Mouse (Mus musculus) hindbrain, embryonic 15.5 days (tissue): Measurements from ENCODE around the gene Pex11b. TPM values are rescaled to one million over a fixed set of nuclear protein-coding genes. Genes with fewer than 3 reads are reported as not detected.
"Not testable (repeated sequence)": the region's sequence is repeated elsewhere in the genome, so short reads cannot be mapped to it uniquely, and the experiment has no call there.

ENCODE experiments used
- ATAC-seq: fragments of 200-750 bp; cut with Nextera tagmentation; 2 replicates; pipeline ENCODE4 v1.8.0; 2017; ENCODE audit warnings: low read depth, moderate number of reproducible peaks, moderate TSS enrichment; ENCODE audit not compliant: low FRiP score
- H3K27ac ChIP-seq: fragments of 300-500 bp; sonication (generic); replicated peaks from 2 replicates; pipeline ENCODE4 v1.5.1; 2015; ENCODE audit warnings: mild to moderate bottlenecking, inconsistent platforms
- H3K27me3 ChIP-seq: fragments of 300-500 bp; sonication (generic); 2 replicates; pipeline ENCODE4 v1.6.1; 2015; ENCODE audit warnings: control low read depth, inconsistent platforms
- H3K36me3 ChIP-seq: fragments of 300-500 bp; sonication (generic); 2 replicates; pipeline ENCODE4 v1.6.1; 2015; ENCODE audit warnings: control low read depth, inconsistent platforms
- H3K4me1 ChIP-seq: fragments of 300-500 bp; sonication (generic); replicated peaks from 2 replicates; pipeline ENCODE4 v1.6.1; 2015; ENCODE audit warnings: control low read depth, inconsistent platforms
- H3K4me2 ChIP-seq: fragments of 300-500 bp; sonication (generic); 2 replicates; pipeline ENCODE4 v1.6.1; 2015; ENCODE audit warnings: moderate library complexity, mild to moderate bottlenecking, inconsistent platforms
- H3K4me3 ChIP-seq: fragments of 300-500 bp; sonication (generic); 2 replicates; pipeline ENCODE4 v1.5.1; 2015; ENCODE audit warnings: mild to moderate bottlenecking, inconsistent platforms
- H3K9ac ChIP-seq: fragments of 300-500 bp; sonication (generic); 2 replicates; pipeline ENCODE4 v1.6.1; 2015; ENCODE audit warnings: inconsistent platforms
- H3K9me3 ChIP-seq: fragments of 300-500 bp; sonication (generic); 2 replicates; pipeline ENCODE4 v1.6.1; 2016; ENCODE audit warnings: control low read depth, inconsistent platforms
- WGBS: fragments of 180-500 bp; shearing (Covaris S2); methylation state at CpG from one replicate; pipeline ENCODE4 v1.1.7; 2015; 5-methylcytosine and 5-hydroxymethylcytosine counted together
- polyA plus RNA-seq: library from polyadenylated mRNA; unstranded; fragments of >200 nt; fragmentation: Nextera tagmentation; extraction: Ambion mirVana; gene quantifications from 2 replicates; pipeline ENCODE4 v1.2.1, GENCODE M21; 2015

Pex11b gene
- polyA plus RNA-seq, 1 experiment from 2014 or later, result 54.7 TPM

DNA sequence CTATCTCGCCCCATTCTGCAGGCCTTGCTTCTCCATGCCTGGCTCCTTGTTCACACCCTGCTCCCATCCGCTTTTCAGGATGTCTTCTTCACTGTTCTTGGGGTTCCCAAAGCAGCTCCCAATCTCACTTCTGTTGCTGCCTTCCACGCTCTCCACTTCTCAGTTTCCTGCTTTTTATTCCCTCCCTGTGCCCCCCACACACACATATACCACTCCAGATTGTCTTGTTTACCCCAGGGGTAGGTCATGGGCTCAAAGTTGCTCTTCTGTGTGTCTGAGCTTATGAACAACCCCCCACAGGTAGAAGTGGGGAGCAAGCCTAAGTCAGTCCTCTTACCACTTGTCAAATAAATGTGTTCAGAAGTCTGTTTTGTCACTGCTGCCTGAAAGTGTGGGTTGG lies 35.8 kb upstream of the Pex11b start:
- Histone ChIP-seq H3K36me3 (no peaks in the 10 kb centered on the region), H3K9ac (0 out of 2 replicates have a peak overlapping the region, but pooled peaks have one; percentile 6), H3K27me3 (no peaks in the 10 kb centered on the region), H3K4me3 (peak overlapping the region; percentile 52; the same call in 1 of the 2 replicates), H3K9me3 (no peaks in the 10 kb centered on the region), H3K27ac (no peak overlapping the region), H3K4me2 (peak overlapping the region; percentile 99), H3K4me1 (peaks cover 85% of the 10 kb centered on the region)
- 73% methylated on average over 3 of the region's 3 CpGs for WGBS
- no peak for ATAC-seq

DNA sequence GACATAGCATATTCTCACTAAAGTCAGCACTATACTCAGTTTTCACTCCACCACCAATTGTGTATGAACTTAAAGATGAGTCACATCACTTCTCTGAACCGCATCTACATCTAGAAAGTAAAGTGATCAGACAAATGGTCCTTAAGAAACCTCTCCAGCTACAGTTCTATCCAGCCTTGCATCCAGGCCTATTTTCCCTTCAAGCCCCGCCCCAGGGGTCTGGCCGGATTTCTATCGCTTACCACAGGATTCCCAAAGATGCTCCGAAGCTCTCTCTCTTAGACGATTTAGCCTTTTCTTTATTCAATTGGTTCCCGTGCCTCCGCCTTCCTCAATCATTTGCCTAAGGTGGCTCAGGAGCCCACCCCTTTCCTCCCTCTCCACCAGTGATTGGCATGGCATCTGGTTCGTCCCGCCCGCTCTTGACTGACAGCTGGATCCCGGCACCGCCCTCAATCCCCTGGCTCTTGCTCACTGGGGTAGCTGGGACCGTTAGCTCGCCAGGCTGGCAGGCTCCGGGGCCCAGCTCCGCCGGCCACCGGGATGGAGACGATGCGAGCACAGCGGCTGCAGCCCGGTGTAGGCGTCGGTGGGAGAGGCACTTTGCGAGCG lies 34.4 kb upstream of the Pex11b start, which contains the start of gene Lix1l:
Lix1l (plus strand) TSS at position 511 of the 612 bp plus-strand sequence.
- peak within 1 kb of the TSS; percentile 89 for H3K9ac ChIP-seq
- peak within 1 kb of the TSS; percentile 86 for H3K4me3 ChIP-seq
- H3K9me3 ChIP-seq, result no peaks in the 10 kb centered on the region
- H3K27ac ChIP-seq, result peak within 1 kb of the TSS; percentile 97
- peak; percentile 94 for ATAC-seq
- peak within 1 kb of the TSS; percentile 70 for H3K4me2 ChIP-seq
- H3K27me3 ChIP-seq, result no peaks in the 10 kb centered on the region
- no peaks in the 10 kb centered on the region for H3K36me3 ChIP-seq
- H3K4me1 ChIP-seq, result peaks cover 90% of the 10 kb centered on the region
- WGBS, result under 1% methylated on average over 26 of the region's 27 CpGs

DNA sequence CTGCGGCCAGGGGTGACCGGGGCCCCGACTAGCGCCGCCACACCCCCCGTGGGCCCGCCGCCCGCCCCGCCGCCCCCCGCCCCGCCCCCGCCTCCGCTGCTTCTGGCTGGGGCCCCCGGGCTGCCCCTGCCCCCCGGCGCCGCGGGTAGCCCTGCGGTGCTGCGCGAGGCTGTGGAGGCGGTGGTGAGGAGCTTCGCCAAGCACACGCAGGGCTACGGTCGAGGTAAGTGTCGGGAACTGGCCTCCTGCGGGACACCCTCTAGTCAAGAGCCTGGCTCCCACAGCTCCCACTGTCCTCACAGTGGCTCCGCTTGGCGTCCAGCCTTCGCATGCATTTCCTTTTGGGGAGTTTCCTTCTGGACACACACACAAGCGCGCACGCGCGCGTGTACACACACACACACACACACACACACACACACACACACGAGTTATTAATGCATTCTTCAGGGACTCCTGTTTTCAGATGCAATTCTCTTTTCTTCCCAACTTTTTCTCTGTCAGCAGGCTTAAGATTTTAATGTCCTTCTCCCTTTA lies 33.9 kb upstream of the Pex11b start:
- peaks cover 84% of the 10 kb centered on the region for H3K4me1 ChIP-seq
- peak; percentile 60 for ATAC-seq
- peak overlapping the region; percentile 70 for H3K4me2 ChIP-seq
- peak overlapping the region; percentile 89 for H3K9ac ChIP-seq
- peak overlapping the region; percentile 86 for H3K4me3 ChIP-seq
- no peaks in the 10 kb centered on the region for H3K9me3 ChIP-seq
- H3K27me3 ChIP-seq, result no peaks in the 10 kb centered on the region
- H3K36me3 ChIP-seq, result no peaks in the 10 kb centered on the region
- peak overlapping the region; percentile 97 for H3K27ac ChIP-seq
- WGBS, result under 1% methylated on average over 35 of the region's 40 CpGs

DNA sequence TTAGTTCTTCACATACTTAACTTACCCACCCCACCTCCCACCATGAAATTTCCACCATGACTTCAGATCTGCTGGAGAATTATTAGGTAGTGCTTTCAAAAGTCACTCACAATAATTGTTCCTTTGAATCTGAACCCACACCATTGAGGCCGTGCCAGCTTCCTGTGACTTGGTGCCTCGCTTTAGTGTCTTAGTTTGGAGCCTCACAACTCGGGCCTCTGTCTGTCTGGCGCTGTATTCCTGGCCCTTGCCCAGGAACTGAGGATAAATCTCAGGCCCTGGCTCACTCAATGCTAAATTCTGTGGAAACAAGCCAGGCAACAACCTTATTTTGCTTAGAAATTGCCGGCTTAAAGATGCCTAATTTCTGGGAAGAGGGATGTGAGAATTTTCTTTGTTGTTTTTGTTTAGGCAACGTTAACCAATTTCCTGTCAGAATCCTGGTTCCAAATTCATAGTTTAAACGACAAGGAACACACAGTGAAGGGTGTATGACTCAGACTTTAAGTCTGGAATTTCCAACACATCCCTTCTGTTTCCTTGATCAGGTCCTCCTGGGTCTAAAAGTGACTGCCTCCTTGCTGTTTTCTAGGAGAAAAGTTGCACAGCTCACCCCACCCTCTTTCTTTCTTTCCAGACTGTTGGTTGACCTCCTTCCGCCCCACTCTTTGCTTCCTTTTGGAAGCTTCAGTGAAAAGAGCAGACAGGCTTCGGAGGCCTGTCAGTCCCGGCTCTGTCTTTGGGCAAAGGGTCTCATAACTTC lies 33.1 kb upstream of the Pex11b start:
- no peaks in the 10 kb centered on the region for H3K36me3 ChIP-seq
- H3K27ac ChIP-seq, result peak overlapping the region; percentile 97
- WGBS, result 8% methylated on average over 10 of the region's 10 CpGs
- peak overlapping the region; percentile 89 for H3K9ac ChIP-seq
- H3K4me2 ChIP-seq, result peak overlapping the region; percentile 70
- H3K9me3 ChIP-seq, result no peaks in the 10 kb centered on the region
- H3K27me3 ChIP-seq, result no peaks in the 10 kb centered on the region
- H3K4me3 ChIP-seq, result peak overlapping the region; percentile 86
- H3K4me1 ChIP-seq, result peaks cover 77% of the 10 kb centered on the region
- ATAC-seq, result no peak

DNA sequence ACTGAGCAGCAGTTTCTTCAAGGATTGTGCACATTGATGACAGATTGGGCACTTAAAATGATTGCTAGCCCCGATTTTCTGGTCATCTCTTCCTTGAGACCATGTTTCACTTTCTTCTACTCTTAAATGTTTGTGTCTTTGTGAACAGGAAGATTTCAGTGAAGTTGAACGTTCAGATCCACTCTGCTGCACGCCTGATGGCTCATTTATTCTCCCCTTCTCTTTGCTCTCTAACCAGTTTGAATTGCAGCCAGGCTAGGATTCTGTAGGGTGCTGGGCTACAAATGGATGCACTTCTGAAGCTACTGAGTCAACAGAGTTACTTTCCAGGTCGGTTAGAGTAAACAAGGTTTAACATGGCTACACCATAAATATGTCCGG lies 32.5 kb upstream of the Pex11b start:
- H3K36me3 ChIP-seq, result no peaks in the 10 kb centered on the region
- no peaks in the 10 kb centered on the region for H3K9me3 ChIP-seq
- WGBS, result 16% methylated on average over 5 of the region's 5 CpGs

DNA sequence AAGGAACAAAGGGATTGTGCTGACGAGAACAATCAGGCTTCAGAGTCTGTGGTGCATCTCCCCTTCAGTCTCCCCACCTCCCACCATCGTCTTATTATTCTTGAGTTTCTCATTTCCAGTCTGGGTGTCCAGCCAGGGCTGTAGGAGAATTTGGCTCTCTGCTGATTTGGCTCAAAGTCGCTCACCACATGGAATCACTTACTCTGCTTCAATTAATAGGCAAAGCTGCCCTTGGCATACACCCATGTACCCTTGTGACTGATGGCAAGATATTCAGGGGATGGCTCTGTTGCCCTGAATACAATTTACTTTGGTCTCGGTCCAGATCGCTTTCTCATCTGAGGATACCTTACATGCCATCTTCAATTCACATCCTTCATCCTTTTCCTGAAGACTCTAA lies 31.9 kb upstream of the Pex11b start:
- no peaks in the 10 kb centered on the region for H3K36me3 ChIP-seq
- peak overlapping the region; percentile 70 for H3K4me2 ChIP-seq
- no peak for ATAC-seq
- H3K9me3 ChIP-seq, result no peaks in the 10 kb centered on the region
- H3K4me3 ChIP-seq, result peak overlapping the region; percentile 86
- no peaks in the 10 kb centered on the region for H3K27me3 ChIP-seq
- H3K27ac ChIP-seq, result peak overlapping the region; percentile 97
- H3K9ac ChIP-seq, result peak overlapping the region; percentile 89
- H3K4me1 ChIP-seq, result peaks cover 69% of the 10 kb centered on the region
- WGBS, result 25% methylated on average over 5 of the region's 5 CpGs

More for the DNA sequence above, 32.5 kb upstream of the Pex11b start:
- Histone ChIP-seq H3K4me1 (peaks cover 75% of the 10 kb centered on the region), H3K4me2 (peak overlapping the region; percentile 70), H3K9ac (peak overlapping the region; percentile 89), H3K27ac (peak overlapping the region; percentile 97), H3K4me3 (peak overlapping the region; percentile 86), H3K27me3 (no peaks in the 10 kb centered on the region)
- ATAC-seq, result no peak

DNA sequence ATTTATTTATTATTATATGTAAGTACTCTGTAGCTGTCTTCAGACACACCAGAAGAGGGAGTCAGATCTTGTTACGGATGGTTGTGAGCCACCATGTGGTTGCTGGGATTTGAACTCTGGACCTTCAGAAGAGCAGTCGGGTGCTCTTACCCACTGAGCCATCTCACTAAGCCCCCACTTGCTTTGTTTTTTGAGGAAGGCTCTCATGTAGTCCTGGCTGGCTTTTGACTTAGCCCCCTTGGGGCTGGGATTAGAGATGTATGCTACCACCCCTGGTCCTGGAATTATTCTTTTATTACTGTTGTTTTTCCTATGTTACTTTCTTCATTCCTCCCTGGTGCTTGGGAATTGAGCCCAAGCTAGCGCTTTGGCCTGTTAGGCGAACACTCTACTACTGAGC lies 29.2 kb upstream of the Pex11b start:
- H3K9me3 ChIP-seq, H3K27ac ChIP-seq, H3K36me3 ChIP-seq, H3K4me2 ChIP-seq, H3K4me3 ChIP-seq, H3K27me3 ChIP-seq, H3K9ac ChIP-seq, ATAC-seq: not testable (repeated sequence)
- 85% methylated on average over 4 of the region's 4 CpGs for WGBS
- H3K4me1 ChIP-seq, result peaks cover 45% of the 10 kb centered on the region

DNA sequence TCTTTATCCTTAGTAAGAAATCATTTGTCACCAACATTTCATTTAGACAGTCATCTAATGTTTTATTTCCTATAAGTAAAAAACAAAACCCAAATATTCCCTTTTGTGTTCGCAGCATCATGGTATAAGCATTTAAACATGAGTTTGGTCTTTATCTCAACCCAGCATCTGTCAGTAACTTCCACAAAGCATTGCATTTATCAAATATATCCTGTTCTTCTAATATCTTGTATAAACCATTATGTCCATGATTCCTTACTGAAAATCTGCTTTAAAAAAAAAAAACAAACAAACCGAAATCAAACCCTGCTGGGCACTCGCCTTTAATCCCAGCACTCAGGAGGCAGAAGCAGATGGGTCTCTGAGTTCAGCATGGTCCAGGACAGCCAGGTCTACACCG lies 28.6 kb upstream of the Pex11b start:
- ATAC-seq, result no peak
- Histone ChIP-seq H3K9me3 (no peaks in the 10 kb centered on the region), H3K4me1 (peaks cover 44% of the 10 kb centered on the region), H3K4me2 (no peak overlapping the region), H3K27me3 (no peaks in the 10 kb centered on the region), H3K9ac (no peak overlapping the region), H3K27ac (no peak overlapping the region), H3K36me3 (no peaks in the 10 kb centered on the region), H3K4me3 (no peak overlapping the region)
- 88% methylated on average over 4 of the region's 4 CpGs for WGBS

DNA sequence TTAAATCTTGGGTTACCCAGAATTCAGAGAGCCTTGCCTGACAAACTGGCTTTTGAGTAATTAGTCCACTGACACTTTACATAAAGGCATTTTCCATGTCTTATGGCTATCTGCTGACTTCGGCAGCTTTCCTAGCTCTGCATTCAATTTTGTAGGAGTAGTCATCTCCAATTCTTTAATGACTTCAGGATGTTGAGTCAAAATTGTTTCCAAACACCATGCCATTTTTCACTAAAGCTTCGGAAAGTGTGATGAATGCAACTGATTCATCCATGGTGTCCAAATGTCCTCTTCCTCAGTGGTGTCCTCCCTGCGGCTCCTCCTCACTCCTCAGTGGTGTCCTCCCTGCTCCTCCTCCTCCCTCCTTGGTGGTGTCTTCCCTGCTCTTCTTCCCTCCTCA lies 17.2 kb upstream of the Pex11b start:
- H3K9ac ChIP-seq, result no peak overlapping the region
- no peak for ATAC-seq

DNA sequence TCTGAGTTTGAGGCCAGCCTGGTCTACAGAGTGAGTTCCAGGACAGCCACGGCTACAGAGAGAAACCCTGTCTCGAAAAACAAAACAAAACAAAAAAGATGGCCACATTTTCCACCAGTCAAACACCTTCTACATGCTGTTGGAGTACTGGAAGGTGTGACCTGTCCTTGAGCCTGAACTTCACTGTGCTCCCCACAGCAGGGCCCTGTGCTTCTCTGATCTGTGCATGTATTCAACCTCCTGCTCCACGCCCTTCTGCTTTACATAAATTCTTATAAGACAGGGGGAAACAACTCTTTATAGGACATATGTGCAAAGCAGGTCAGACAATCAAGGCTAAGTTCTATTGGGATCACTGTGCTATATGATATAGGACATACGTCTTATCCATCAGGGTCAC lies 12.0 kb upstream of the Pex11b start:
- Histone ChIP-seq H3K4me3 (no peak overlapping the region), H3K27ac (no peak overlapping the region), H3K9ac (no peak overlapping the region), H3K36me3 (peaks cover 67% of the 10 kb centered on the region), H3K4me2 (no peak overlapping the region), H3K4me1 (no peaks in the 10 kb centered on the region), H3K27me3 (no peaks in the 10 kb centered on the region), H3K9me3 (no peaks in the 10 kb centered on the region)
- 97% methylated on average over 4 of the region's 4 CpGs for WGBS
- ATAC-seq, result no peak

More for the DNA sequence above, 17.2 kb upstream of the Pex11b start:
- Histone ChIP-seq H3K36me3 (peaks cover 66% of the 10 kb centered on the region), H3K4me2 (no peak overlapping the region), H3K27me3 (no peaks in the 10 kb centered on the region), H3K4me1 (no peaks in the 10 kb centered on the region), H3K9me3 (no peaks in the 10 kb centered on the region), H3K27ac (no peak overlapping the region), H3K4me3 (no peak overlapping the region)
- 95% methylated on average over 3 of the region's 3 CpGs for WGBS

DNA sequence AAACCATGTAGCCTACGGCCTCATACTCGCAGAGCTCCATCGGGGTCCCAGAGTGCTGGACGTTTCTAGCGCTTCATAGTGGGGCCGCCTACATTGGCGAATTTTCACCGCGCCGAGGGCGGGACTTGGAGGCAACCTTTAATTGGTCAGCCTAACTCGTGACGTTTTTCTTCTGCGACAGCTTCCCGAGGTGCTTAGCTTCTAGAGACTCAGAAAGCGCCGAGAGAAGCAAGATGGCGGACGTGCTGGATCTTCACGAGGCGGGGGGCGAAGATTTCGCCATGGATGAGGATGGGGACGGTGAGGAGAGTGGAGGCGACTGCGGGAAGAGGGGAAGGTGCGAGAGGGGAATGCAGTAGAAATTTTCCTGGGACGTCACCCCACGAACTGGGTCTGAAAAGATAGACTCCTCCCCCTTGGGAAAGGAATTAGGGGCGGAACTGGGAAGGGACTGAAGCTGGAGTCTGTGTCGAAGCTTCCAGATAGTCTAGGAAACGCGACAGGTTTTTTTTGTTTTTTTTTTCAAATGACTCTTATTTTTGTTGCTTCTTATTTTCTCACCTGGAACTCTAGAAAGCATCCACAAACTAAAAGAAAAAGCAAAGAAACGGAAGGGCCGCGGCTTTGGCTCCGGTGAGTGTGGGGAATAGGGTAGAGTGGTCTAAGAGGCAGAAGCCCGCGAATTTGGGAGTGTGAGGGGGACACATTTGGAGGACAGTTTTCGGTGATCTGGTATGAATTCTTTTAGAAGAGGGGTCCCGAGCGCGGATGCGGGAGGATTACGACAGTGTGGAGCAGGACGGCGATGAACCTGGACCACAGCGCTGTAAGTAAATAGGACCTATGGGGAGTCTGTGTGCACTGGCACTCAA lies 5.2 kb upstream of the Pex11b start, which contains the start of gene Rbm8a:
Rbm8a (plus strand) TSS at position 205 of the 872 bp plus-strand sequence.
- WGBS, result under 1% methylated on average over 48 of the region's 48 CpGs

More for the DNA sequence above, 5.2 kb upstream of the Pex11b start, which contains the start of gene Rbm8a:
- Histone ChIP-seq H3K36me3 (peaks cover 34% of the 10 kb centered on the region), H3K9ac (peak within 1 kb of the TSS; percentile 82), H3K4me2 (peak within 1 kb of the TSS; percentile 71), H3K4me1 (peaks cover 26% of the 10 kb centered on the region), H3K9me3 (no peaks in the 10 kb centered on the region), H3K27ac (peak within 1 kb of the TSS; percentile 79), H3K27me3 (no peaks in the 10 kb centered on the region), H3K4me3 (peak within 1 kb of the TSS; percentile 70)
- peak; percentile 94 for ATAC-seq
